Mouse (Mus musculus): ENCODE data around the gene Nckap5. TPM values are rescaled to one million over a fixed set of nuclear protein-coding genes. Genes with fewer than 3 reads are reported as not detected.

Gene Nckap5
- polyA plus RNA-seq, 1 experiment from 2014 or later = 17.8 TPM

DNA sequence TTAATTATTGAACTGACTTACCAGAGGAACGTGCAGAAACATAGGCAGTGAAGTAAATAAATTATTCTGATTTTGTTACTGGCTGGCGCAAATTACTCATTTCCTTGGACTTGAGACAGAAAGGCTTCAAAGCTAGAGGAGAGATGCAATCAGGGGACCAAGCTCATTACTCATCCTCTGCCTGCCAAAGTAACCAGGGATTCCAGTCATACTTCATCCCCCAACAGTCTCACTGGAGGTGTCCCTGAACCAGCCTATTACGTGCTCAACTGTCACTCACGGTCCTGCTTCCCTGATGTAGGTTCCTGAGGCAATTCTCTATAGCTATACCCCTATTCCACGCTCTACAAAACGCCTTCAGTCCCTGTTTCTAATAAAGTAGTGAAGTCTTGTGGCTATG is 466.0 kb downstream of the Nckap5 start:
- Histone ChIP-seq H3K4me3 (no peak overlapping the region), H3K9ac (replicated peaks) (no peak overlapping the region), H3K9me3 (no peaks in the 10 kb centered on the region), H3K4me1 (no peaks in the 10 kb centered on the region), H3K27me3 (no peaks in the 10 kb centered on the region), H3K36me3 (no peaks in the 10 kb centered on the region), H3K4me2 (replicated peaks) (no peak overlapping the region), H3K27ac (replicated peaks) (no peak overlapping the region)
- 85% methylated on average over 6 of the region's 6 CpGs for WGBS
- ATAC-seq (ENCODE audit: low FRiP score, low read depth) = no peak

DNA sequence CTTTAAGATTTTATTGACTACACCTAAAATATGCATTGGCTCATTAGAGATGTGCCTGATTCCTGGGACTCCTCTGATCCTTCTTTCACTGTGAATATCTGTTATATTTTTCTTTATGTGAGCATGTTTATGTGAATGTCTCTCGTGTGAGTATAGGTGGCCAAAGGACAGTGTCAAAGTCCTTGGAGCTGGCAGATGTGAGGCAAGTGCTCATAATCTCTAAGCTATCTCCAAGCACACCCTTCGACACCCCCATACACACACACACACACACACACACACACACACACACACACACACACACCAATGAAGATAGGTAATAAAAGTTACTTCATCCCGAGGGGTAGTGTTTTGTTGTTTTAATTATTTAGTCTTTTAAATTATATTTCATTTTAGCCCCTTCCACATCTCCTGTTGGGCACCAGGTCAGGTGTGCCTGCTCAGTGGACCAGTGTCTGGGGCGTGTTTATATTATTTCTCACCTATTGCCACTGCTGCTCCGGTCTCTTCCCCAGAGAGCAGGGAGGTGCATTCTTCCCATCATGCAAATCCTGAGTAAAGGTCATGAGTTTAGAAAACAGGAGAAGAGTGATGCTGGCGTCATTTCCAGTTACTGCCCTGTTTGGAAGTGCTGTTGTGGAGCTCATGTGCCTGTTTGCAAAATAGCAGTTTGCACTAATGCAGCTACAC is 469.9 kb downstream of the Nckap5 start:
- Histone ChIP-seq H3K9ac (replicated peaks) (no peak overlapping the region), H3K9me3 (no peaks in the 10 kb centered on the region), H3K27me3 (no peaks in the 10 kb centered on the region), H3K4me1 (no peaks in the 10 kb centered on the region), H3K36me3 (no peaks in the 10 kb centered on the region), H3K27ac (replicated peaks) (no peak overlapping the region), H3K4me3 (no peak overlapping the region), H3K4me2 (replicated peaks) (no peak overlapping the region)
- no peak for ATAC-seq (ENCODE audit: low FRiP score, low read depth)
- WGBS = 83% methylated on average over 6 of the region's 6 CpGs

DNA sequence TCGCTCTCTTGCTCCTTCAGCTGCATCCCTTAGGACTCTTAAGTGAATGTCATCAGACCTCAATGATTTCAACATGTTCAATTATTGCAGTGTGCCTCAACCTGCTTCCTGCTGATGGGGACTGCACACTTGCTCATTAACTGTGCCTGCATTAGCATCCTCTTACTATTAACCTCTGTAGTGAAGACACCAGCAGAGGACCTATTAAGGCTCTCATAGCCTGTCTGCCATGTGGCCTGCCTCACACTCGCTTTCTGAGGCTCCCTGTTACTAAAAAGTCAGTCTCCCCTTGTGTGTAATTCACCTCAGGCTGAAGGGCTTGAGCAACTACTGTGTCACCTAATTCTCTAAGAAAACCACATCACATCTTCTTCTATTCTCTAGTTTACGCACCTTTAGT is 470.5 kb downstream of the Nckap5 start:
- H3K36me3 ChIP-seq = no peaks in the 10 kb centered on the region
- no peaks in the 10 kb centered on the region for H3K4me1 ChIP-seq
- no peak overlapping the region for H3K9ac ChIP-seq (replicated peaks)
- H3K4me2 ChIP-seq (replicated peaks) = no peak overlapping the region
- WGBS = 74% methylated on average over 3 of the region's 3 CpGs
- H3K27me3 ChIP-seq = no peaks in the 10 kb centered on the region
- H3K4me3 ChIP-seq = no peak overlapping the region
- no peaks in the 10 kb centered on the region for H3K9me3 ChIP-seq
- ATAC-seq (ENCODE audit: low FRiP score, low read depth) = no peak
- H3K27ac ChIP-seq (replicated peaks) = no peak overlapping the region

DNA sequence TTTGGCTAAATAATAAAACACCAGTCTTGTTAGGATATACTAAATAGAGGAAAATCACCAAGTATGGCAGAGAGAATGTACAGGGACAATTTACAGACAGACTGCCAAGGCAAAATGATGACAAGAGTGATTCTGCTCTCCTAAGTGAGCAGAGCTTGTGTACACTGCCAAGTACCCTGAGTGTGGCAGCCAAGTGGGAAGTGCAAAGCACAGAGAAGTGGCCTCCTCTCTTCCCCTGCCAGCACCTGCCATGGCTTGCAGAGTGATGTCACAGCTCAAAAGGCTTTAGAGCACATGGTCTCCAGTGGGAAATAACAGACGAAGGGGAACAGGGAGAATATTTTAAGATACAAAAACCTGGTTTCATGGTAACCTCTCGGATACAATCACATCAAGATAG is 488.8 kb downstream of the Nckap5 start:
- Histone ChIP-seq H3K36me3 (no peaks in the 10 kb centered on the region), H3K9ac (replicated peaks) (no peak overlapping the region), H3K27me3 (no peaks in the 10 kb centered on the region), H3K27ac (replicated peaks) (no peak overlapping the region), H3K9me3 (no peaks in the 10 kb centered on the region), H3K4me2 (replicated peaks) (no peak overlapping the region), H3K4me1 (peaks cover 3% of the 10 kb centered on the region; the same call in 1 of the 2 replicates), H3K4me3 (no peak overlapping the region)
- 83% methylated on average over 2 of the region's 2 CpGs for WGBS
- ATAC-seq (ENCODE audit: low FRiP score, low read depth) = no peak

DNA sequence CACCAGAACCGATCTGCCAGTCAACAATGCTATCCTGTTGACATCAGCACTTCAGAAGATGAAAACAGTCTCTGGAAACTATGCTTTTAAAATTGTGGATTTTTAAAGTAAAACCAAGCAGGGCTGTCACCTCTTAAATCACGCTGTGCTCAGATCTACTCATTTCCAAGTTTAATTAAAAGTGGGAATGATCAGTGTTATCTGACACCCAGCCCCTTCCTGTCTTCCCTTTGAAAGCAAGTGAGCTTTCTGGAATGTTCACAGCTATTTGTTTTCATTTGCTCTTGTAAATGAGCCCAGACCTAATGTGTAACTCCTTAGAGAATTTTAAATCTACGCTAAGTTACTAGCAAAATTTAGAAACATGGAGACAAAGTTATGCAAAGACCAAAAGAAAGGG is 491.3 kb downstream of the Nckap5 start:
- no peak for ATAC-seq (ENCODE audit: low FRiP score, low read depth)
- Histone ChIP-seq H3K9ac (replicated peaks) (no peak overlapping the region), H3K9me3 (no peaks in the 10 kb centered on the region), H3K27me3 (no peaks in the 10 kb centered on the region), H3K36me3 (no peaks in the 10 kb centered on the region), H3K4me2 (replicated peaks) (no peak overlapping the region), H3K27ac (replicated peaks) (no peak overlapping the region), H3K4me3 (no peak overlapping the region), H3K4me1 (peaks cover 3% of the 10 kb centered on the region; the same call in 1 of the 2 replicates)
- WGBS = 77% methylated on average over 3 of the region's 3 CpGs

DNA sequence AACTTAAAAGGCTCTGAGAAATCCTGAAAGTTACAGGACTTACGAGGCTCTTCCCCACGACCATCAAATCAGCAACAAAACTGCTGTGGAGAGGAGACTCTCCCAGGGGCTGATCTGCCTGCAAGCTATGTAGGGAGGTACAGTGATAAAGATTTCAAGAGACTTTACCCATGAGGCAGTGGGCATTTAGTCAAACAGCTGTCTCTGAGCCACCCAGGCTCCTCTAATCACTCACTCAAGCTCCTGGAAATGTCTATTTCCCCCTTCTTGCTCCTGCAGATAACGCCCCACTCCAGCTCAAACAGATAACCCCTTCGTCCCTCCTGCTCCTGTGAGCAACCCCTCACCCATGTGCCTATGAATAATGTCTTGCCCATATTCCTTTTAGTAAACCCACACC is 496.4 kb downstream of the Nckap5 start:
- Histone ChIP-seq H3K27me3 (no peaks in the 10 kb centered on the region), H3K4me1 (no peaks in the 10 kb centered on the region), H3K4me3 (no peak overlapping the region), H3K36me3 (no peaks in the 10 kb centered on the region), H3K4me2 (replicated peaks) (no peak overlapping the region), H3K9me3 (no peaks in the 10 kb centered on the region), H3K27ac (replicated peaks) (no peak overlapping the region), H3K9ac (replicated peaks) (no peak overlapping the region)
- ATAC-seq (ENCODE audit: low FRiP score, low read depth) = no peak
- 90% methylated on average over 4 of the region's 4 CpGs for WGBS

DNA sequence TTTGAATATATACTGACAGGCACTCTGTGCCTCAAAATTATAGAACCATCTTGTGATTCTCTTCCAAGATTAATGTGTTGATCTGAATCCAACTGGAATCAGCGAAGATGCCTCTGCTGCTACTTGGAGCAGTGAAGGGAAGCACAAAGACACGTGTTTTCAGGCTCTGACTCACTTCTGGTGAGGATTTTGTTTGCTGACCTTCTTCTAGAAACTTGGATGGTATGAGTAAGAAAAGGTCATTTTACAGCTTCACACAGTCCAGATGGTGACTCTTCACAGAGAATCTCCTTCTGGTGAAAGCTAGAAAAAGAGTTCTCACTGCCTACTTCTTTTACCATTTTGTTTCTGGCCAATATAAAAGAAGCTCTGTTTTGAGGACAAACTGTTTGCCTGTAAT is 498.6 kb downstream of the Nckap5 start:
- Histone ChIP-seq H3K9me3 (no peaks in the 10 kb centered on the region), H3K4me1 (no peaks in the 10 kb centered on the region), H3K36me3 (no peaks in the 10 kb centered on the region), H3K27me3 (no peaks in the 10 kb centered on the region), H3K27ac (replicated peaks) (no peak overlapping the region), H3K4me3 (no peak overlapping the region), H3K4me2 (replicated peaks) (no peak overlapping the region), H3K9ac (replicated peaks) (no peak overlapping the region)
- WGBS = 88% methylated on average over 2 of the region's 2 CpGs
- no peak for ATAC-seq (ENCODE audit: low FRiP score, low read depth)

DNA sequence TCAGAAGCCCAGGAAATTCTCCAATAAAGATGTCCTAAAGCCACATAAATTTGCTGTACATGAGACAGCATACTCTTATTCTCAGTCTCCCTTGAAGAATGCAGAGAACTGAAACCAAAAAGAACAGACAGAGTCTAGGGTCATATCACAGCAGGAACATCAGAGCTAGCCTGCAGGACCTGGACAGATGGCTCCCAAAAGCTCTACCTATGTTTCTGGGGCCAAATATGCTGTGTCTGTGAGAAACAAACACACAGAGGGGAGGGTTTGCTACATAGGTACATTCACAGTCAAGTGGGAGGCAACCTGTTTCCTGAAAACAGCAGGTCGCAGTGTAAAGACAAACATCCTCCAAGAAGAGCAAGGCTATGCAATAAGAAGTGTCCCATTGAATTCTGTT is 509.9 kb downstream of the Nckap5 start:
- Histone ChIP-seq H3K4me2 (replicated peaks) (no peak overlapping the region), H3K9me3 (no peaks in the 10 kb centered on the region), H3K27me3 (no peaks in the 10 kb centered on the region), H3K4me3 (no peak overlapping the region), H3K36me3 (no peaks in the 10 kb centered on the region), H3K4me1 (peaks cover 4% of the 10 kb centered on the region; the same call in 1 of the 2 replicates), H3K27ac (replicated peaks) (no peak overlapping the region), H3K9ac (replicated peaks) (no peak overlapping the region)
- no peak for ATAC-seq (ENCODE audit: low FRiP score, low read depth)
- 96% methylated on average over 1 of the region's 1 CpGs for WGBS

DNA sequence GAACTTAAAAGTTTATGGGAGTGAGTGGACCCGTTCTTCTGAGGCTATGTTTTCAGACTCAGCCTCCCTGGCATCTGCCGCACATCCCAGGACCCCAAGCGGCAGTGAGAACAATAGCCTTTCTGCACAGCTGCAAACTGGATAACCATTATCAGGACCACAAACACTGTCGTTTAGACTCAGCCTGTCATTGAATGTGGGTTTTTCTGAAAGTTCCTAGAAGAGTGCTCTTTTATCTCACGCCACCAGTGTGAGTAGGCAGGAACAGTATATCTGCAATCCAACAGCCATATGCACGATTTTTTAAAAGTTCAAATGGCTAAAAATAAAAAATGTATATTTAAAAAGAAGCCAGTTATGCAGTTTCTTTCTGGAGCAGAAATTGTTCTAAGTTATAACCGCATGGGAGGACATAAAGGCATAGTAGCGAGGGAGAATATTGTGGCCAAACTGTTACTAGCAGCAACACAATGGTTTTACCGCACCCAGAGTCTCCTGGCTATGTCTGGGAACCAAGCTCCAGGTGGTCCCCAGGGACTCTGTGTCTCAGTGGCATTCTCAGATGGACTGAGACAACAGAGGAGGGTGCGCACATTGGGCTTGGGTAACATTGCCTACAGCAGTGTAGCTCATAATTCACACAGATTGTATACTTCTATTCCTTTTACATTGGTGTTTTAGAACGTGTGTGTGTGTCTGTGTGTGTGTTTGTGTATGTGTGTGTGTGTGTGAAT is 512.6 kb downstream of the Nckap5 start:
- H3K4me2 ChIP-seq (replicated peaks) = no peak overlapping the region
- no peak for ATAC-seq (ENCODE audit: low FRiP score, low read depth)
- no peaks in the 10 kb centered on the region for H3K36me3 ChIP-seq
- peaks cover 4% of the 10 kb centered on the region; the same call in 1 of the 2 replicates for H3K4me1 ChIP-seq
- H3K9me3 ChIP-seq = no peaks in the 10 kb centered on the region
- no peak overlapping the region for H3K4me3 ChIP-seq
- no peak overlapping the region for H3K9ac ChIP-seq (replicated peaks)
- 61% methylated on average over 11 of the region's 11 CpGs for WGBS
- no peaks in the 10 kb centered on the region for H3K27me3 ChIP-seq
- no peak overlapping the region; the same call in 1 of the 2 replicates for H3K27ac ChIP-seq (replicated peaks)

DNA sequence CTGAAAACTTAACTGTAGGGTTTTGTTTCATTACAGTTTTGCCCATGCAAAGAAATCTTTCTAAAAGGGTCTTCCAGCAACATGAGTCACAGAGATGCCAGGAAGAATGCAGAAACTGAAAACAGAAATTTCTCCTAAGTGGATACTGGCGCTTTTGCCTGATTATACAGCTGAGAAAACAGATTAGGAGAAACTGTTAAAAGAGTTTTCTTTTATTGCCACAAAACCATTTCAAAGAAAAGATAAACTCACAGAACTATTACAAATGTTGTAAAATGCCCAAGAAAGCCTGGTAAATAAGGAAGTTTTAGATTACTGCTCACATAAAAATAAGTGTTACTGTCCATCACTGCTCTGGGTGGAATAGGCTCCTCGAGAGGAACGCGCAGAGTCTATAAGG is 513.3 kb downstream of the Nckap5 start:
- Histone ChIP-seq H3K27ac (replicated peaks) (no peak overlapping the region), H3K4me1 (peaks cover 4% of the 10 kb centered on the region; the same call in 1 of the 2 replicates), H3K9me3 (no peaks in the 10 kb centered on the region), H3K36me3 (no peaks in the 10 kb centered on the region), H3K9ac (replicated peaks) (no peak overlapping the region), H3K4me3 (no peak overlapping the region), H3K27me3 (no peaks in the 10 kb centered on the region), H3K4me2 (replicated peaks) (no peak overlapping the region)
- WGBS = 80% methylated on average over 4 of the region's 4 CpGs
- ATAC-seq (ENCODE audit: low FRiP score, low read depth) = no peak

DNA sequence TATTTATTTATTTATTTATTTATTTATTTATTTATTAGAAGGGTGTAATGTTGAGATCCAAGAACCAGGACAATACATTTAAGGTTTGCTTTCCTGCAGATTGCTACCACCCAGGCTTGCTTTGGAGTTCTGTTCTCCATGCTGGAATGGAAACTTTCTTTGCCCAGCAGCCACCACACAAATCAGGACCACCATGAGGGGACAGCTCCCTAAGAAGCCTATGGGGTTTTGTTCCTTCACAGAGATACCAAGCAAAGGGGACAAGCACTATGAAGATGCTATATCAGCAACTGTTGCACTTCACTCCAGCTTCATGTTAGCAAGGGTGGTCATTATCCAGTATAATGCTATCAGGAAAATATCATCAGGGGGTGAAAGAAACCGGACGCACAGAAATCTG is 513.7 kb downstream of the Nckap5 start:
- WGBS = 87% methylated on average over 2 of the region's 2 CpGs
- H3K4me3 ChIP-seq = no peak overlapping the region
- H3K4me2 ChIP-seq (replicated peaks) = no peak overlapping the region
- ATAC-seq (ENCODE audit: low FRiP score, low read depth) = no peak
- H3K9ac ChIP-seq (replicated peaks) = no peak overlapping the region
- no peaks in the 10 kb centered on the region for H3K27me3 ChIP-seq
- peaks cover 4% of the 10 kb centered on the region; the same call in 1 of the 2 replicates for H3K4me1 ChIP-seq
- H3K27ac ChIP-seq (replicated peaks) = no peak overlapping the region
- no peaks in the 10 kb centered on the region for H3K36me3 ChIP-seq
- no peaks in the 10 kb centered on the region for H3K9me3 ChIP-seq

DNA sequence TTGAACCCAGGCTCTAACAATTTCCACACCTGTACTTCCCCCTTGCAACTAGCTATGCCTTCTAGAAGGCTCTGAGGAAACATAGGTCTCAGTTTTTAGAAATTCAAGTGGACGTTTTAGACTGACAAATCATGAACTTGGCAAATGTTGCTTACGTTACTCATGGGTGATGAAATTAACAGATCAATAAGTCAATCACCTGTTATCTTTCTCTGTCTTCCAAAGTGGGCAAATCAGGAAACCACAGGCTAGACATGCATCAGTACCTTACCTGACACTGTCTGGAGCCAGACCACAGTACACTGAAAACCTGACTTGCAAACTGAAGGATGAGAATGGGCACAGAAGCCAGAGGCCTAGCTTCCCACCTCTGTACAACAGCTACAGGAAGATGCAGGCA is 529.5 kb downstream of the Nckap5 start:
- ATAC-seq (ENCODE audit: low FRiP score, low read depth) = no peak
- H3K9me3 ChIP-seq = no peaks in the 10 kb centered on the region
- no peak overlapping the region for H3K27ac ChIP-seq (replicated peaks)
- no peak overlapping the region for H3K9ac ChIP-seq (replicated peaks)
- no peaks in the 10 kb centered on the region for H3K36me3 ChIP-seq
- H3K4me2 ChIP-seq (replicated peaks) = no peak overlapping the region
- WGBS = 88% methylated on average over 2 of the region's 2 CpGs
- no peak overlapping the region for H3K4me3 ChIP-seq
- H3K4me1 ChIP-seq = no peaks in the 10 kb centered on the region
- H3K27me3 ChIP-seq = no peaks in the 10 kb centered on the region
